Mouse (Mus musculus) CD4-positive, CD25-positive, alpha-beta regulatory T cell, adult 2 months (primary cell): ENCODE measurements at regions not wholly inside any gene's neighbourhood (a gene's known extent, or its start where the extent isn't known, plus 50 kb on each side); places are given as distances from the start of the nearest gene placed in this dataset.
"Not testable (repeated sequence)": the region's sequence is repeated elsewhere in the genome, so short reads cannot be mapped to it uniquely, and the experiment has no call there.

Experiments used
- DNase-seq: peaks from one replicate; pipeline ENCODE4 v3.0.0-alpha.2; 2012; ENCODE audit warnings: low read depth, low spot score

DNA sequence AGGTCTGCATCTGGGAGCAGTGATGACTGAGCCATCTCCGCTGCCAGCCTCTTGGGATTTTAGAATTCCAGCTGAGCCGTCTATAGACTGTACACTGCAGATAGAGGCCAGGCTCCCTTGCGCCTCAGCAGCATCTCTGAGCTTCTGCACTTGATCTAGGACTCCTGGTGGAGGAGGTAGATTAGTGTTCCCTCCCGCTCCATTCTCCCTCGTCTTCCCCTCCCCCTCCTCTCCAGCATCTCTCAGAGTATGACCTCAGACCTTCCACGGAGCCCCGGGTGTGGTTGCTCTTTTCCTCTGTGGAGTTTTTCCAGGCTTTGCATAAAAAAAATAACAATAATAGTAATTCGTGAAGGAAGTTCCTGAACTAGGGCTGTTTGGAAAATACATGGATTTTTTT lies 241.8 kb downstream of the Gadd45g start:
- DNase-seq = no peak

DNA sequence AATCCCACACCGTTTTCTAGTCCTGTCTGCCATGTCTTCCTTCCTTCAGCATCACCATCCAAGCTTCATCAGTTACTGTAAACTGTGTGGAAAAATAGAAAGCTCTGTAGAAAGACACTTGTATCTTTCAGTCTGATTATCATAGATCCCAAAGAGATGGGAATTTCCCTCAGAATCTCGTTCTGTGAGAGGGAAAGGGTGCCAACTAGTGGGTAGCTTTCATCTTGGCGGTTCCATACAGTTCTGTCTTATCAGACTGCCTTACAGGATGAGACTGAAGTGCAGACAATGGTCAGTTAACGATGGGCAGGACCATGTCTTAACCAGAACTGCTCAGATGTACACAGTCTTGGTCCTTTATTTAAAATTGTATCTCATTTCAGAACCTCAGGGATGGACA lies 243.9 kb downstream of the Gadd45g start:
- no peak for DNase-seq

- no peak for DNase-seq
These were observed 248.3 kb downstream of the Gadd45g start for GRCm38 (mm10) chr13:52094785-52095184.

- peak; percentile 46 for DNase-seq
These were observed 250.0 kb downstream of the Gadd45g start for GRCm38 (mm10) chr13:52096506-52096905.

DNA sequence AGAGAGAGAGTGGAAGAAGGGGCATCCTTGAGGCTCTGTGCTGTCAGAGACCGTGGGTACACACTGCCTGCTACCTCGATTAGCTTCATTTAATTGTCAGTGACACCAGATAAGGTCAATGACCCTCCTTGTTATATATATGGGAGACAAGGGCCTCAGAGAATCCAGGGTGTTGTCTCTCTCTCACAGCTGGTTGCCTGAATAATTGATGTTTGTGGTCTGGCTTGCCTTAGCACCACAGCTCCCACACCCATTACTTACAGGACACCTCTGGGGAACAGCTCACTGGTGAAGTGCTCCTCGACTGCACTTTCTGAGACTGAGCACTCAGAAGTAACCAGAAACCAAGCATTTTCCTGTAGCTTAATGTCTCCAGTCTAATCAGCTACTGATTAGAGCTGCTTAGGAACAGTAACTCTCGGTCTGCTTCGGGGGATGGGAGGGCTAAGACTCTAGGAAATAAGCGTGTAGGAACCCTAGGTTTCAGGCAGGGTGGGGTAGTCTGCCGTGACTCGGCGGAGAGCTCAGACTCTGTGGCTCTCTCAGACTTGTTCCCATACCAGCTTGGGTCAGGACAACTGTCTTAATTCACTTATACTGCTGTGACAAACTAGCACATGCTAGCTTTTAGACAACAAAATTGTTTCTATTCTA lies 259.6 kb downstream of the Gadd45g start:
- no peak for DNase-seq

DNA sequence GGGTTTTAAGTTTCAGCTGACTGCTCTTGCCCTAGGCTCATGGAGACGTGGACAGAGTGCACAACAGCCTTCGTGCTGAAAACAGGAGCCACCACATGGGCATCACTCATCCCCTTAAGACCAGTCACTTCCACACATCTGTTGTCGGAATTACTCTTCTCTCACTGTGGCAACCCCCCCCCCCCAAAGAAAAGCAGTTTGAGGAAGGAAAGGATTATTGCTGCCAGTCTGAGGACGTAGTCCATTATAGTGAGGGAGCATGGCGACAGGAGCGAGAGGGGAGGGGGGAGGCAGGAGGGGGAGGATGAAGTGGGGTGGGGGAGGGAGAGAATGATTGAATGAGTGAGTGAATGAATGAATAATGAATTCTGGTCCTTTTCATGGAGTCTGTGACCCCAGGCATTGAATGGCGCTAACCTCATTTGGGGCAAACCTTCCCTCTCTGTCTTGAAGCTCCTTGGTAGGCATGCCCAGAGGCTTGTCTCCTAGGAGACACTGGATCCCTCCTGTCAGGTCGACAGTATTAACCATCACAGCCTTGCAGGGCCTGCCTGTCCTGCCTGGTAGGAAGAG lies 262.0 kb downstream of the Gadd45g start:
- DNase-seq = no peak

DNA sequence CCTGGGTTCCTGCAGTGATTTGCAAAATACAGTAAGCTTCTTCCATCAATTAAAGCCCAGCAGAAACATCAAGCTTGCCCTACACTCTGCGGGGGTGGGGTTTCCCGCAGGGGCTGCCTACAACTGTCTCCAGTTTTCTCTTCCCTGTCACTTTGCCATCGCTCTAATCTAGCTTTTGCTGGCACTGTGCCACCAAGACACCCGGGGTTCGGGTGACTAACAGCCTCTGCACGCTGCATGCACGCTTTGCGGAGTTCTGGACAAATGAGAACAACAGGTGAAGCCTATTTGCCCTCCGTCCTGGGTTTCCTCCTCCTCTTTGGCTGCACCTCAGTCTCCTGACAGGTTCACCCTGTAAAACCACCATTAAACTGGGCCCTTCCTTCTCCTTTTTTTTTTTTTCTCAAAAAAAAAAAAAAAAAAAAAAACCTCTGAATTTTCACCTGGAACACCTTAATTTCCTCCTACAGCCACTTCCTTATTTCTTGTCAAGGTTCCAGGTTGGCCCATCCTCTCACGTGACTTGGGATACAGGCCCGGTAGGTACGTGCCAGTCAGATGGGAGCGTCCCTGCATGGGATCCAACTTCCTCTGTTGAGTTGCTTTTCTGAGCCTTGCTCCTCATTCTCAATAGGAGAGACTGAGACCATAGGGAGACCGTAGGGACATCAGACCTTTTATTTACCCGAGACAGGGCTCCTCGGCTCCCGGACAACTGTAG lies 262.7 kb downstream of the Gadd45g start:
- DNase-seq = no peak

DNA sequence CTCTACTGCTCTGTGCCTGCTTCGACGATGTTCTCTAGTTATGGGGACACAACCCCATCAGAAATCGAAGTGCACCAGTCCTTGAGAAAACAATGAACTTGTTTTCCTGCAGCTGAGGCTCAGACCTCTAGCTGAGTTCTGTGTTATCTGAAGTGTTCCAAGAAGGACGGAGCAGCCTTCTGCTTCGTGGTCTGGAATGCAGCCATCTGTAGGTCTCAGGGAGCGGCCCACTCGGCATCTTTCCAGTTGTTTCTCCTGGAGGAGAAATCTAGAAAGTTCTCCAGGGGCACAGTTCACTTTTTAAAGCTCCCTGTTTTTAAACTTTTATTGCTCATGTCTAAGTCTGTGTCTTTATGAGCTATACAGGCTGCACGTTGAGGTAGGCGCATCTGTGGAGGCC lies 264.3 kb downstream of the Gadd45g start:
- DNase-seq = no peak

GRCm38 (mm10) chr13:52113549-52113948 lies 267.1 kb downstream of the Gadd45g start:
- DNase-seq = no peak

DNA sequence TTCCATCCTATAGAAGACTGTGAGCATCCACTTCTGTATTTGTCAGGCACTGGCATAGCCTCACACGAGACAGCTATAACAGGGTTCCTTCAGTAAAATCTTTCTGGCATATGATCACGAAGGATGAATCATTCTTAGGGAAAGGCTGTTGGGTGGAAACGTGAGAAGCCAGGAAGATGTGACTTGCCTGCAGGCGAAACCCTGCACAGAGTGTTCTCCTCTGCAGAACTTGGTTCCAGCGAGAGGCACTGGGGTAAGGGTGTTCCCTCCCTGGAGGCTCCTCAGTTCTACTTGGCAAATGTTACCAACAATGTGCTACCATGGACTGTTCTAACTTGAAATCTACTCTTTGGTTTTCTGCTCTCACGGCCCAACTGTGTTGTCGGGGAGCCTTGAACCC lies 268.0 kb downstream of the Gadd45g start:
- no peak for DNase-seq

DNA sequence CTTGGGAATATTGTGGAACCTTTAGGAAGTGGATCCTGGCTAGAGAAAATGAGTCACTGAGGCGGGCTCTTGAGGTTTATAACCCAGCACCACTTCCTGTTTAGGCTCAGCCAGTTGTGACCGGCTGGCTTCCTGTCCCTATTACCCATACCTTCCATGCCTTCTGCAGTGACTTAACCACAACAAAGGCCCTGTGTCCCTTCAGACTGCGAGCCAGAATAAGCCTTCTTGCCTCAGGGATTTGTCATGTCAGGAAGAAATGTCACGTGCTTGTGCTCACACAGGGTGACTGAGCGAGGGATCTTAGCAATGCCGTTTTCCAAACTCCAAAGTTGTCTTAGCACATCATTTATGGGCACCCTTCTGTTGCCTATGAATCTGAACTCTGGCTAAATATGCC lies 268.5 kb downstream of the Gadd45g start:
- DNase-seq = peak; percentile 28

DNA sequence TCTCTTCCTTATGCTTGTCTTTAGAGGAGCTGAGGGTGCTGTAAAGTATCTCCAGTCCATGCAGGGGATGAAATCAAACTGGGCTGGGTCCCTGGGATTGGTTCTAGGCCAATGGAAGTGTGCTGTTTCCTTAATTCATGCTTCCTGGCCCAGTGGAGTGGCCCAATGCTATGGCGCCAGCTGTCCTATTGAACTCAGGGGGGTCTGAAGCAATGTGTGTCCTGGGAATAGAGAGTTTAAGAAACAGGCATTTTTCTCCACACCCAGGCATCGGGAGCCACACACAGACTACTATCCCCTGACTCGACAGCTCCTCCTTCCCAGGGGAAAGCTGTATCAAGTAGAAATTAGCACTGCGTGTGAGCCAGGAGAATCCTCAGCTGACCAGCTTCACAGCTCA lies 269.8 kb downstream of the Gadd45g start:
- no peak for DNase-seq

DNA sequence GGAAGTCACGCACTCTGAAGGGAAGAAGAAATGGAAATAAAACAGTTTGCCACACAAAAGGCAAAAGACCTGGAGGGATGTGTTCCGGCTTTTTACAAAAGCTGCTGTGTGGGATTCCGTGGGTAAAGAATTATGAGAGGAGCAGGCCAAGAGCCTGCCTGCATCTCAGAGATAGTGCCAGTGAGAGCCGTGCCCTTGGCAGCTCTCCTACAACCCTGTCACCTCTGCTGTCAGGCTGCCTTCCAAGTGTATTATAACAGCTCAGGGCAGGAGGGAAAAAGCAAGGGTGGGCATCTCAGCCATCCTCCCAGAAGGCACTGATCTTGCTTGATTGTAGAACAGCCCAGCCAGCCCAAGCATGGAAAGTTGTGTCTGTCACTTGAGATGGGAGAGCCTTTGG lies 270.3 kb downstream of the Gadd45g start:
- no peak for DNase-seq

GRCm38 (mm10) chr13:52120795-52121194 lies 274.3 kb downstream of the Gadd45g start:
- no peak for DNase-seq

GRCm38 (mm10) chr13:52125037-52125436 lies 278.6 kb downstream of the Gadd45g start:
- no peak for DNase-seq

DNA sequence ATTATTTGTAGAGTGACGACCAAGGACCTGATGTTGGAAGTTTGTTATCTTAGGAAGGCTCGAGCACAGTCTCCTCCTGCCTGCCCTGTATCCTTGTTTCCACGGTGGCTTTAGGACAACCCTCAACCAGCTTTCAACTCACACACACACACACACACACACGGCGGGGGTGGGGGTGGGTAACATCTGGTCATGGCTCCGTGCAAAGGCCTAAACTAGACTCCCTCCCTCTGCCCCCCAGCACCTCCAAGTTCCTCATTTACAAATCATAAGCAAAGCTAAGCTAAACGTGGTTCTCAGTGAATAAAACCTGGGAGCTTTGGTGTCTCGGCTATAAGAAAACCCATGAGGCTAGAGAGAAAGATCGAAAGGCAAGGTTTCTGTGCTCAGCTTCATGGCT lies 281.3 kb downstream of the Gadd45g start:
- DNase-seq = no peak

GRCm38 (mm10) chr13:52129466-52129865 lies 283.0 kb downstream of the Gadd45g start:
- no peak for DNase-seq

- no peak for DNase-seq
These were observed 286.7 kb downstream of the Gadd45g start for GRCm38 (mm10) chr13:52133202-52133601.

DNA sequence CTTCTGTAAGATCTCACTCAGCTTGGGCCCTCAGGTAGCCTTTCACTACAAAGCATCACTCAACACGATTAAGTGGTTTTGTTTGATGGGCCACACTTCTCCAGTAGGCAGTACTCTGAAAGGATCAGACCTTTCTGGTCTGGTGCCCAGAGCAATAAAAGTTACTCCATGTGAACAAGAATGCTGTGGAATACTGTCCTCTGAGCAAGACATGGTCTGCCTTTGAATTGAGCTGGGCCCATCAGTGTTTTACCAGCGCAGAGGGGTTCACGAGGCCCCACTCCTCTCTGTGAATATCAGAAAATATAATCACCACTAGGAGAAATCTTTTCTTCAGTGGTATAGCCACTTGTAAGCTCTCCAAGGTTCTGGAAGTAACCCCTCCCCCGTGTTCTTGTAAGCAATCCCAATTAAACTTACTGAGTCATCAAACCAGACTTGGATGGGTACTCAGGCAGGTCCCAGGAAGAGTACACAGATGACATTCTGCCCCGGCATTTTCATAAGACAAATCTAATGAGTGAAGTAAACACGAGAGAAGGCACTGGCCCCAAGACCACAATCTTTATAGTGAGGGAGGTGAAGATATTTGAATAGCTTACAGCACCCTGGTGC lies 292.0 kb downstream of the Gadd45g start:
- no peak for DNase-seq

DNA sequence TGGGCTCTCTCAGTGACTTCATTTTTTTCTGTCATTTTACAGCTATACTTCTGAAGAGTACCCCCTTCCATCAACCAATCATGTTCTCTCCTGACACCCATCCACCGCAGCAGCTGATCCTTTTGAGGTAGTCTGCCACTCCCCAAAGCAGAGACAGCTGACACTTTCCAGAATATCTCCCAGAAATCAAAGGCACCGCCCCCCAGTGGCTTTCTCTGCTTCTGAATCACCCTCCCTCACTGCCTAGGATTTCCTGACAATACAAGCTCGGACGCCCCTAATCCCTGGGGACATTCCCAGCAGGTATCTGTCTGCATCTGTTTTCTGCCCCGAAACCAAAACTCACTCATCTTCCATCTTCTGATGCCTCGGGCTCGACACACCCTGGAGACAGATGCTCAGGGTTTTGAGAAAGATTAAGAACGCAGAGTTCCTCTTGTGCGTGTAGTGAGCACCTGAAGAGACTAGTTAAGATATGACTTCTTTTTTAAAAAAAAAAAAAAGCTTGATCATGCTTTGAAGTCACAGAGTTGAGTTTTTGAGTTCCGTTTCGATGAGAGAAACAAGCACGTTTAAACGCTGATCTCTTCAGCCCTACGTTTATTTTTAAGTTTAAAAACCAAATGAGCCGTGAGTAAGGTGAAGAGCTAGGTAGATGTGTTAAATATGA lies 292.8 kb downstream of the Gadd45g start:
- DNase-seq = peak; percentile 6

GRCm38 (mm10) chr13:52140221-52140620 lies 293.7 kb downstream of the Gadd45g start:
- no peak for DNase-seq

DNA sequence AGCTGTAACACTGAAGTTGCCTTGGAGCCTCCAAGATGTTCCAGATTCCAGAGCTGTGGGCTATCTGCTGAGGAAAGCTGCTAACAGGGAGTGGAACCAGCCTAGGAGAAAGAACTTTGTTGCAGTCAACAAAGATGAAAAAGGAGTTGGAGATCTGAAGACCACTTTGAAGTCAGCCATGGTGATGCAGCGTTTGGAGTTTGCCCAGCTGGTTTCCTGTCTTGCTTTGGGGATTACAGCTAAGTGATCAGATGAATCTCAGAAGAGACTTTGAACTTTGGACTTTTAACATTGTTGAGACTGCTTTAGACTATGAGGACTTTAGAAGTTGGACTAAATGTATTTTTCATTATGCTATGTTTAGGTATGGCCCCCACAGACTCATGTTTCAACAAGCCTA lies 297.6 kb downstream of the Gadd45g start:
- DNase-seq = not testable (repeated sequence)
